Mouse (Mus musculus) MEL (cell line): ENCODE results near the gene Faf1. TPM values are rescaled to one million over a fixed set of nuclear protein-coding genes. Genes with fewer than 3 reads are reported as not detected.

ENCODE experiments used
- DNase-seq: peaks from one replicate; pipeline ENCODE4 v3.0.0; 2011; ENCODE audit warnings: low read depth, low spot score
- H3K27ac ChIP-seq: 2 replicates; pipeline ENCODE4 v1.5.1; 2012; ENCODE audit warnings: low read depth, mild to moderate bottlenecking, control low read depth, low read length, moderate library complexity; ENCODE audit not compliant: control insufficient read depth
- H3K27me3 ChIP-seq, 2 experiments: fragments of 150-350 bp in 1 of 2; sonication (generic) in 1 of 2; 2 replicates each; pipeline ENCODE4 v1.6.1; 2012; ENCODE audit warnings: low read length in 2 of 2, mild to moderate bottlenecking in 2 of 2, improper control_type of control experiment in 1 of 2, moderate library complexity in 1 of 2; ENCODE audit not compliant: insufficient read depth in 2 of 2, control insufficient read depth in 1 of 2
- H3K36me3 ChIP-seq, 2 experiments: 2 replicates each; pipeline ENCODE4 v1.6.1; 2012 to 2014; ENCODE audit warnings: low read length in 2 of 2, improper control_type of control experiment in 1 of 2, inconsistent platforms in 1 of 2, mild to moderate bottlenecking in 1 of 2; ENCODE audit not compliant: insufficient read depth in 2 of 2, control insufficient read depth in 1 of 2
- H3K4me1 ChIP-seq, 2 experiments: fragments of 150-350 bp in 1 of 2; sonication (generic) in 1 of 2; 2 replicates each; pipeline ENCODE4 v1.6.1; 2012; ENCODE audit warnings: low read length in 2 of 2, improper control_type of control experiment in 1 of 2, mild to moderate bottlenecking in 1 of 2; ENCODE audit not compliant: insufficient read depth in 2 of 2, control insufficient read depth in 1 of 2
- H3K4me3 ChIP-seq, 2 experiments: fragments of 150-350 bp in 1 of 2; sonication (generic) in 1 of 2; 2 replicates each; pipeline ENCODE4 v1.5.1; 2012; ENCODE audit warnings: low read depth in 2 of 2, low read length in 2 of 2, mild to moderate bottlenecking in 2 of 2, moderate library complexity in 2 of 2, control low read depth in 1 of 2, improper control_type of control experiment in 1 of 2; ENCODE audit not compliant: control insufficient read depth in 1 of 2, insufficient read depth in 1 of 2
- H3K79me2 ChIP-seq: 2 replicates; pipeline ENCODE4 v1.6.1; 2012; ENCODE audit warnings: mild to moderate bottlenecking, low read length, moderate library complexity; ENCODE audit not compliant: control insufficient read depth, poor library complexity, insufficient read depth
- H3K9ac ChIP-seq: 2 replicates; pipeline ENCODE4 v1.6.1; 2012; ENCODE audit warnings: low read depth, mild to moderate bottlenecking, control low read depth, low read length, moderate library complexity; ENCODE audit not compliant: control insufficient read depth, poor library complexity, severe bottlenecking
- H3K9me3 ChIP-seq: fragments of 150-350 bp; sonication (generic); replicated peaks from 2 replicates; pipeline ENCODE4 v1.6.1; 2012; ENCODE audit warnings: mild to moderate bottlenecking, low read length, improper control_type of control experiment, moderate library complexity; ENCODE audit not compliant: insufficient read depth
- BHLHE40 ChIP-seq: IDR thresholded peaks from 2 replicates; pipeline ENCODE4 v1.6.1; 2012; ENCODE audit warnings: low read depth, mild to moderate bottlenecking, inconsistent platforms, low read length, improper control_type of control experiment, borderline replicate concordance
- E2F4 ChIP-seq: IDR thresholded peaks from 2 replicates; pipeline ENCODE4 v1.6.1; 2011; ENCODE audit warnings: low read depth, low read length, improper control_type of control experiment, borderline replicate concordance
- ETS1 ChIP-seq: IDR thresholded peaks from 2 replicates; pipeline ENCODE4 v1.6.1; 2012; ENCODE audit warnings: low read depth, mild to moderate bottlenecking, inconsistent platforms, low read length, improper control_type of control experiment, moderate library complexity
- GABPA ChIP-seq: IDR thresholded peaks from 2 replicates; pipeline ENCODE4 v1.6.1; 2012; ENCODE audit warnings: low read depth, mild to moderate bottlenecking, inconsistent platforms, low read length, improper control_type of control experiment, moderate library complexity
- GATA1 ChIP-seq: IDR thresholded peaks from 2 replicates; pipeline ENCODE4 v1.6.1; 2011; ENCODE audit warnings: low read depth, low read length, improper control_type of control experiment
- HCFC1 ChIP-seq: IDR thresholded peaks from 2 replicates; pipeline ENCODE4 v1.6.1; 2012; ENCODE audit warnings: low read depth, mild to moderate bottlenecking, inconsistent platforms, low read length, improper control_type of control experiment, moderate library complexity
- MAZ ChIP-seq: IDR thresholded peaks from 2 replicates; pipeline ENCODE4 v1.6.1; 2012; ENCODE audit warnings: low read depth, mild to moderate bottlenecking, inconsistent platforms, low read length, improper control_type of control experiment
- MXI1 ChIP-seq: IDR thresholded peaks from 2 replicates; pipeline ENCODE4 v1.6.1; 2011; ENCODE audit warnings: mild to moderate bottlenecking, low read depth, low read length, improper control_type of control experiment
- MYB ChIP-seq: IDR thresholded peaks from 2 replicates; pipeline ENCODE4 v1.6.1; 2011; ENCODE audit warnings: mild to moderate bottlenecking, low read depth, low read length, improper control_type of control experiment
- NRF1 ChIP-seq: IDR thresholded peaks from 2 replicates; pipeline ENCODE4 v1.6.1; 2014; ENCODE audit warnings: low read depth, mild to moderate bottlenecking, inconsistent platforms, low read length, improper control_type of control experiment, moderate library complexity; ENCODE audit not compliant: poor library complexity, insufficient read depth, severe bottlenecking
- POLR2AphosphoS5 ChIP-seq: IDR thresholded peaks from 2 replicates; pipeline ENCODE4 v1.6.1; 2012; ENCODE audit warnings: low read depth, borderline replicate concordance, mild to moderate bottlenecking, inconsistent platforms, low read length, moderate library complexity, mixed read lengths
- RAD21 ChIP-seq: IDR thresholded peaks from 2 replicates; pipeline ENCODE4 v1.6.1; 2011; ENCODE audit warnings: mild to moderate bottlenecking, low read depth, low read length, improper control_type of control experiment
- RCOR1 ChIP-seq: IDR thresholded peaks from 2 replicates; pipeline ENCODE4 v1.6.1; 2012; ENCODE audit warnings: low read depth, mild to moderate bottlenecking, inconsistent platforms, low read length, improper control_type of control experiment
- SIN3A ChIP-seq: IDR thresholded peaks from 2 replicates; pipeline ENCODE4 v1.6.1; 2012; ENCODE audit warnings: low read length, improper control_type of control experiment, inconsistent platforms
- SMC3 ChIP-seq: IDR thresholded peaks from 2 replicates; pipeline ENCODE4 v1.6.1; 2011; ENCODE audit warnings: low read depth, low read length, improper control_type of control experiment
- TAL1 ChIP-seq: IDR thresholded peaks from 2 replicates; pipeline ENCODE4 v1.6.1; 2012; ENCODE audit warnings: mild to moderate bottlenecking, inconsistent platforms, low read length, moderate library complexity, mixed read lengths
- TCF12 ChIP-seq: IDR thresholded peaks from 2 replicates; pipeline ENCODE4 v1.6.1; 2014; ENCODE audit warnings: low read depth, mild to moderate bottlenecking, inconsistent platforms, low read length, improper control_type of control experiment, moderate library complexity
- ZKSCAN1 ChIP-seq: IDR thresholded peaks from 2 replicates; pipeline ENCODE4 v1.6.1; 2012; ENCODE audit warnings: low read depth, mild to moderate bottlenecking, inconsistent platforms, low read length, improper control_type of control experiment, moderate library complexity
- polyA plus RNA-seq, 2 experiments: library from polyadenylated mRNA; stranded (reverse) in 1 of 2; unstranded in 1 of 2; fragments of >175 nt in 1 of 2; fragments of >200 nt in 1 of 2; gene quantifications; 2 replicates each; pipeline versions ENCODE4 v1.2.1 to v1.2.4; 2012; ENCODE audit warnings: low replicate concordance in 2 of 2, low read depth in 1 of 2; ENCODE audit not compliant: insufficient read length in 2 of 2, insufficient read depth in 1 of 2, missing spikeins in 1 of 2
- total RNA-seq: library from RNA; depleted of rRNA; stranded (reverse); fragments of 300-350 nt; gene quantifications from 2 replicates; pipeline ENCODE4 v1.2.3, GENCODE M21; 2012

The Faf1 gene
- total and polyA plus RNA-seq, 3 experiments = 36.5 to 37.6 TPM; not detected in 1

DNA sequence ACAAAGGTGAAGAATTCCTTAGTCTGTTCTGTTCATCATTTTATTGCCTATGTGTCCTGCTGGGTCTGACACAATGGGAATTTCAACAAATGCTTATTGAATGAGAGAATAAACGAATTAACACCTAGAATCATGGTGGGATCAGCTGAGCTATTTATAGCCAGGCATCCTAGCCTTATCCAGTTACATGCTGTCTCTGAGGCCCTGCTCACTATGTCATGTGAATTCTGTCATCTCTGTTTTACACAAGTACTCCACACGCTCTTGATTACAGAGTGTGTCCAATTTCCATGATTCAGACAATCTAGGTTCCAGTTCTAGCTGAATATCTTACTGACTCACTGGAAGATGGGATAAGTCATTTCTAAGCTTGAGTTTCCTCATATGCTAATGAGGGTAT is 183.9 kb downstream of the Faf1 start:
- H3K79me2 ChIP-seq = no peaks in the 10 kb centered on the region
- H3K4me1 ChIP-seq = no peaks in the 10 kb centered on the region
- H3K27me3 ChIP-seq = no peaks in the 10 kb centered on the region
- H3K36me3 ChIP-seq = peaks cover 0 to 11% of the 10 kb centered on the region in 2 experiments; a peak in 3 of 4 replicates
- TF ChIP-seq GATA1 (no peak), E2F4 (no peak), RCOR1 (no peak), TCF12 (no peak), MXI1 (no peak), MAZ (no peak), GABPA (no peak), ZKSCAN1 (no peak), MYB (no peak), BHLHE40 (no peak), NRF1 (no peak), RAD21 (no peak)
- no peak overlapping the region for H3K9ac ChIP-seq
- no peak for DNase-seq
- H3K27ac ChIP-seq = no peak overlapping the region
- H3K9me3 ChIP-seq = no peaks in the 10 kb centered on the region
- H3K4me3 ChIP-seq = no peak overlapping the region

GRCm38 (mm10) chr4:109862271-109862670 is 185.9 kb downstream of the Faf1 start:
- TF ChIP-seq MYB (no peak), TAL1 (no peak)
- TF ChIP-seq, all 39 proteins: peak for 0
- Histone ChIP-seq H3K4me3 (no peak overlapping the region), H3K79me2 (no peaks in the 10 kb centered on the region), H3K27me3 (no peaks in the 10 kb centered on the region), H3K36me3 (peaks cover 0 to 14% of the 10 kb centered on the region in 2 experiments; a peak in 2 of 4 replicates), H3K9ac (no peak overlapping the region), H3K9me3 (no peaks in the 10 kb centered on the region), H3K27ac (no peak overlapping the region), H3K4me1 (no peaks in the 10 kb centered on the region)
- DNase-seq = no peak

- H3K27me3 ChIP-seq = no peaks in the 10 kb centered on the region
Observed at GRCm38 (mm10) chr4:109863021-109863420, 186.6 kb downstream of the Faf1 start.

More at GRCm38 (mm10) chr4:109863021-109863420, 186.6 kb downstream of the Faf1 start:
- Histone ChIP-seq H3K36me3 (peaks cover 0 to 14% of the 10 kb centered on the region in 2 experiments; a peak in 2 of 4 replicates), H3K4me3 (no peak overlapping the region), H3K9ac (no peak overlapping the region), H3K4me1 (no peaks in the 10 kb centered on the region), H3K27ac (no peak overlapping the region), H3K9me3 (no peaks in the 10 kb centered on the region), H3K79me2 (no peaks in the 10 kb centered on the region)
- no peak for DNase-seq
- TF ChIP-seq SMC3 (no peak), ZKSCAN1 (no peak), ETS1 (no peak), HCFC1 (no peak), TAL1 (no peak), MAZ (no peak), BHLHE40 (no peak), POLR2AphosphoS5 (no peak), RCOR1 (no peak), SIN3A (no peak)
